In genomic region chr8:84980622-84981358, GRCm38 (mm10) we compare ENCODE assay signal across 8 mouse cellular contexts. TPM values are rescaled to one million over a fixed set of nuclear protein-coding genes. Genes with fewer than 3 reads are reported as not detected.
DNase-seq lines count a peak whose midpoint lies in the region; ATAC-seq and TF ChIP-seq lines count a peak whose summit lies in the region.

No protein-coding gene starts in this region.

- H3K27me3 ChIP-seq in thymus, adult 2 months (ENCODE audit: control insufficient read depth, insufficient read depth, low read length), result no peaks in the 10 kb centered on the region
- no peaks in the 10 kb centered on the region for H3K27me3 ChIP-seq in cerebellum, adult 2 months (ENCODE audit: control insufficient read depth, insufficient read depth, low read length)
- H3K27me3 ChIP-seq in heart, embryonic 11.5 days (ENCODE audit: control insufficient read depth, insufficient read depth, low read length), result 0 out of 2 replicates have a peak, but pooled peaks cover 3% of the 10 kb centered on the region
- no peaks in the 10 kb centered on the region; the same call in 1 of the 2 replicates for H3K27me3 ChIP-seq in kidney, embryonic 14.5 days (ENCODE audit: control insufficient read depth, insufficient read depth, low read length)
- no peaks in the 10 kb centered on the region for H3K27me3 ChIP-seq in lung, embryonic 15.5 days

- no peak for TF ChIP-seq POLR2A in thymus, adult 2 months (IDR thresholded peaks at IDR 0.05; ENCODE audit: control insufficient read depth, extremely low read depth, insufficient read depth, low read length, poor library complexity)
- no peak for TF ChIP-seq POLR2A in cerebellum, adult 2 months (IDR thresholded peaks at IDR 0.05; ENCODE audit: borderline replicate concordance, insufficient read depth, low read length)

- peak overlapping the region; percentile 10; the same call in 1 of the 2 replicates for H3K27ac ChIP-seq in thymus, adult 2 months (ENCODE audit: control insufficient read depth, insufficient read depth, low read length)
- no peak overlapping the region for H3K27ac ChIP-seq in cerebellum, adult 2 months (ENCODE audit: insufficient read depth, low read length)
- no peak overlapping the region; the same call in 1 of the 2 replicates for H3K27ac ChIP-seq in heart, embryonic 11.5 days (ENCODE audit: low read depth, low read length)
- peak overlapping the region; percentile 53; the same call in 1 of the 2 replicates for H3K27ac ChIP-seq in kidney, embryonic 14.5 days (ENCODE audit: low read depth, low read length)
- peak overlapping the region; percentile 93 for H3K27ac ChIP-seq in lung, embryonic 15.5 days

- WGBS in thymus, adult 2 months, result 51% methylated on average over 11 of the region's 11 CpGs
- 32% methylated on average over 11 of the region's 11 CpGs for WGBS in cerebellum, adult 2 months
- 36% methylated on average over 11 of the region's 11 CpGs for WGBS in heart, embryonic 11.5 days (ENCODE audit: insufficient replicate concordance)
- 41% methylated on average over 11 of the region's 11 CpGs for WGBS in kidney, embryonic 14.5 days
- WGBS in lung, embryonic 15.5 days, result 21% methylated on average over 11 of the region's 11 CpGs

- peak overlapping the region; percentile 34; the same call in 1 of the 2 replicates for H3K4me3 ChIP-seq in thymus, adult 2 months (ENCODE audit: control insufficient read depth, insufficient read depth, low read length)
- no peak overlapping the region for H3K4me3 ChIP-seq in cerebellum, adult 2 months (replicated peaks; ENCODE audit: insufficient read depth, low read depth, low read length)
- H3K4me3 ChIP-seq in heart, embryonic 11.5 days (ENCODE audit: low read depth, low read length), result no peak overlapping the region
- no peak overlapping the region for H3K4me3 ChIP-seq in kidney, embryonic 14.5 days (ENCODE audit: low read length)
- peak overlapping the region; percentile 41 for H3K4me3 ChIP-seq in lung, embryonic 15.5 days

- peak; percentile 20 for DNase-seq in thymus, adult 2 months
- no peak for DNase-seq in thymus, postnatal 10 days (ENCODE audit: low spot score in 2 of 2)
- peak; percentile 57 to 64 for DNase-seq in cerebellum, adult 2 months
- peak; percentile 41 to 72 for DNase-seq in spleen, postnatal 10 days (ENCODE audit: low spot score in 2 of 2)

- no peaks in the 10 kb centered on the region for H3K36me3 ChIP-seq in thymus, adult 2 months (ENCODE audit: control insufficient read depth, insufficient read depth, low read length)
- H3K36me3 ChIP-seq in heart, embryonic 11.5 days (ENCODE audit: control insufficient read depth, insufficient read depth, low read length), result no peaks in the 10 kb centered on the region
- no peaks in the 10 kb centered on the region for H3K36me3 ChIP-seq in kidney, embryonic 14.5 days (ENCODE audit: control insufficient read depth, insufficient read depth, low read length)
- H3K36me3 ChIP-seq in lung, embryonic 15.5 days, result no peaks in the 10 kb centered on the region

- H3K9ac ChIP-seq in heart, embryonic 11.5 days (ENCODE audit: low read depth, low read length), result 0 out of 2 replicates have a peak overlapping the region, but pooled peaks have one; percentile 3
- H3K9ac ChIP-seq in kidney, embryonic 14.5 days (ENCODE audit: low read depth, low read length), result no peak overlapping the region
- peak overlapping the region; percentile 36 for H3K9ac ChIP-seq in lung, embryonic 15.5 days

- H3K9me3 ChIP-seq in heart, embryonic 11.5 days (replicated peaks; ENCODE audit: control insufficient read depth, low read length), result no peaks in the 10 kb centered on the region
- H3K9me3 ChIP-seq in kidney, embryonic 14.5 days (ENCODE audit: control insufficient read depth, low read length), result no peaks in the 10 kb centered on the region
- H3K9me3 ChIP-seq in lung, embryonic 15.5 days, result no peaks in the 10 kb centered on the region

- H3K4me2 ChIP-seq in heart, embryonic 11.5 days, result peak overlapping the region; percentile 98
- H3K4me2 ChIP-seq in kidney, embryonic 14.5 days (replicated peaks; ENCODE audit: low read depth, low read length), result peak overlapping the region; percentile 98
- peak overlapping the region; percentile 99 for H3K4me2 ChIP-seq in lung, embryonic 15.5 days

- no peak for ATAC-seq in heart, embryonic 11.5 days (replicated peaks; ENCODE audit: insufficient number of reproducible peaks, low FRiP score, low TSS enrichment)
- no peak for ATAC-seq in kidney, embryonic 14.5 days (ENCODE audit: low FRiP score, low TSS enrichment)
- ATAC-seq in lung, embryonic 15.5 days (ENCODE audit: borderline replicate concordance, extremely low read depth, low FRiP score, low TSS enrichment), result no peak
- no peak for ATAC-seq in erythroid progenitor cell, adult 5-6 weeks (replicated peaks; ENCODE audit: low FRiP score, poor library complexity, severe bottlenecking)

- H3K4me1 ChIP-seq in thymus, adult 2 months (replicated peaks; ENCODE audit: control insufficient read depth, insufficient read depth, low read length), result peaks cover 49% of the 10 kb centered on the region
- peaks cover 3% of the 10 kb centered on the region; the same call in 1 of the 2 replicates for H3K4me1 ChIP-seq in cerebellum, adult 2 months (ENCODE audit: control insufficient read depth, insufficient read depth, low read length)
- H3K4me1 ChIP-seq in heart, embryonic 11.5 days (ENCODE audit: control insufficient read depth, insufficient read depth, low read length), result peaks cover 54% of the 10 kb centered on the region
- H3K4me1 ChIP-seq in kidney, embryonic 14.5 days (ENCODE audit: control insufficient read depth, insufficient read depth, low read length), result peaks cover 70% of the 10 kb centered on the region
- peaks cover 87% of the 10 kb centered on the region for H3K4me1 ChIP-seq in lung, embryonic 15.5 days

- no peak for TF ChIP-seq CTCF in thymus, adult 2 months (IDR thresholded peaks at IDR 0.05; ENCODE audit: borderline replicate concordance, control insufficient read depth, extremely low read depth, insufficient read depth, low read length, poor library complexity)
- TF ChIP-seq CTCF in cerebellum, adult 2 months (IDR thresholded peaks at IDR 0.05; ENCODE audit: borderline replicate concordance, insufficient read depth, low read depth, low read length), result no peak

RNA-seq across cellular contexts. Expression of gene Junb, which starts 2.3 kb away (rescaled TPM):
- polyA plus RNA-seq in thymus, adult 2 months (2012; rRNA removed), result 125 and 128 TPM in 2 replicates
- polyA plus RNA-seq in cerebellum, adult 2 months (2012; rRNA removed), result 12.8 and 13.5 TPM in 2 replicates
- 7.6 and 9.3 TPM in 2 replicates for polyA plus RNA-seq in heart, embryonic 11.5 days (2014; fragmentation: Nextera tagmentation; extraction: Ambion mirVana)
- polyA plus RNA-seq in kidney, embryonic 14.5 days (2014; fragmentation: Nextera tagmentation; extraction: Ambion mirVana), result 7.3 and 10.0 TPM in 2 replicates
- polyA plus RNA-seq in lung, embryonic 15.5 days (2015; fragmentation: Nextera tagmentation; extraction: Ambion mirVana), result 17.4 and 20.5 TPM in 2 replicates
- 8.0 and 12.3 TPM in 2 replicates for total RNA-seq in erythroid progenitor cell, adult 5-6 weeks (2015; ENCODE audit: low replicate concordance)
- 10.4 and 15.1 TPM in 2 replicates for total RNA-seq in erythroid progenitor cell, adult 5-6 weeks (2017; ENCODE audit: low replicate concordance)

RNA-seq across cellular contexts. Expression of gene Hook2, which starts 9.6 kb away (rescaled TPM):
- 7.2 and 7.4 TPM in 2 replicates for polyA plus RNA-seq in thymus, adult 2 months (2012; rRNA removed)
- polyA plus RNA-seq in cerebellum, adult 2 months (2012; rRNA removed), result 14.1 and 14.2 TPM in 2 replicates
- 6.7 and 7.1 TPM in 2 replicates for polyA plus RNA-seq in heart, embryonic 11.5 days (2014; fragmentation: Nextera tagmentation; extraction: Ambion mirVana)
- 14.6 and 18.7 TPM in 2 replicates for polyA plus RNA-seq in kidney, embryonic 14.5 days (2014; fragmentation: Nextera tagmentation; extraction: Ambion mirVana)
- polyA plus RNA-seq in lung, embryonic 15.5 days (2015; fragmentation: Nextera tagmentation; extraction: Ambion mirVana), result 23.2 and 23.9 TPM in 2 replicates
- total RNA-seq in erythroid progenitor cell, adult 5-6 weeks (2015; ENCODE audit: low replicate concordance), result 0.42 and 0.72 TPM in 2 replicates
- 2.6 and 4.6 TPM in 2 replicates for total RNA-seq in erythroid progenitor cell, adult 5-6 weeks (2017; ENCODE audit: low replicate concordance)

RNA-seq across cellular contexts. Expression of gene Rnaseh2a, which starts 11.2 kb away (rescaled TPM):
- polyA plus RNA-seq in thymus, adult 2 months (2012; rRNA removed), result 69.4 and 76.1 TPM in 2 replicates
- polyA plus RNA-seq in cerebellum, adult 2 months (2012; rRNA removed), result 58.7 and 61.5 TPM in 2 replicates
- 95.9 and 106 TPM in 2 replicates for polyA plus RNA-seq in heart, embryonic 11.5 days (2014; fragmentation: Nextera tagmentation; extraction: Ambion mirVana)
- polyA plus RNA-seq in kidney, embryonic 14.5 days (2014; fragmentation: Nextera tagmentation; extraction: Ambion mirVana), result 143 and 154 TPM in 2 replicates
- polyA plus RNA-seq in lung, embryonic 15.5 days (2015; fragmentation: Nextera tagmentation; extraction: Ambion mirVana), result 114 and 120 TPM in 2 replicates
- 82.6 and 141 TPM in 2 replicates for total RNA-seq in erythroid progenitor cell, adult 5-6 weeks (2015; ENCODE audit: low replicate concordance)
- 63.3 and 93.8 TPM in 2 replicates for total RNA-seq in erythroid progenitor cell, adult 5-6 weeks (2017; ENCODE audit: low replicate concordance)

RNA-seq across cellular contexts. Expression of gene Prdx2, which starts 11.4 kb away (rescaled TPM):
- polyA plus RNA-seq in thymus, adult 2 months (2012; rRNA removed), result 162 and 183 TPM in 2 replicates
- polyA plus RNA-seq in cerebellum, adult 2 months (2012; rRNA removed), result 345 and 351 TPM in 2 replicates
- 862 and 992 TPM in 2 replicates for polyA plus RNA-seq in heart, embryonic 11.5 days (2014; fragmentation: Nextera tagmentation; extraction: Ambion mirVana)
- polyA plus RNA-seq in kidney, embryonic 14.5 days (2014; fragmentation: Nextera tagmentation; extraction: Ambion mirVana), result 965 and 1,048 TPM in 2 replicates
- polyA plus RNA-seq in lung, embryonic 15.5 days (2015; fragmentation: Nextera tagmentation; extraction: Ambion mirVana), result 727 and 733 TPM in 2 replicates
- 2,168 and 2,598 TPM in 2 replicates for total RNA-seq in erythroid progenitor cell, adult 5-6 weeks (2015; ENCODE audit: low replicate concordance)
- 2,812 and 2,913 TPM in 2 replicates for total RNA-seq in erythroid progenitor cell, adult 5-6 weeks (2017; ENCODE audit: low replicate concordance)

RNA-seq across cellular contexts. Expression of gene Gm49661, which starts 11.6 kb away (rescaled TPM):
- polyA plus RNA-seq in thymus, adult 2 months (2012; rRNA removed), result 4.3 TPM in 1 of 2 replicates, not detected in the other
- not detected in 2 replicates for polyA plus RNA-seq in cerebellum, adult 2 months (2012; rRNA removed)
- not detected in 2 replicates for polyA plus RNA-seq in heart, embryonic 11.5 days (2014; fragmentation: Nextera tagmentation; extraction: Ambion mirVana)
- not detected in 2 replicates for polyA plus RNA-seq in kidney, embryonic 14.5 days (2014; fragmentation: Nextera tagmentation; extraction: Ambion mirVana)
- not detected in 2 replicates for polyA plus RNA-seq in lung, embryonic 15.5 days (2015; fragmentation: Nextera tagmentation; extraction: Ambion mirVana)
- not detected in 2 replicates for total RNA-seq in erythroid progenitor cell, adult 5-6 weeks (2015; ENCODE audit: low replicate concordance)
- not detected in 2 replicates for total RNA-seq in erythroid progenitor cell, adult 5-6 weeks (2017; ENCODE audit: low replicate concordance)

Comparison
In these comparisons a context has a peak if more than half of its experiments do, and no peak if none do; other contexts are left out.
1. DNase-seq: peak in thymus, adult 2 months (single experiment), cerebellum, adult 2 months (2 of 2) and spleen, postnatal 10 days (2 of 2); none in thymus, postnatal 10 days (0 of 2).
2. H3K27ac ChIP-seq: peak in thymus, adult 2 months (single experiment), kidney, embryonic 14.5 days (single experiment) and lung, embryonic 15.5 days (single experiment); none in cerebellum, adult 2 months (single experiment) and heart, embryonic 11.5 days (single experiment).
3. H3K4me3 ChIP-seq: peak in thymus, adult 2 months (single experiment) and lung, embryonic 15.5 days (single experiment); none in cerebellum, adult 2 months (single experiment), heart, embryonic 11.5 days (single experiment) and kidney, embryonic 14.5 days (single experiment).
4. Peak in every context shown above with its lines, with median percentiles within 50 percentile points of each other: H3K4me2 ChIP-seq.